ENCODE assay signal across 9 mouse cellular contexts in the genomic region with DNA sequence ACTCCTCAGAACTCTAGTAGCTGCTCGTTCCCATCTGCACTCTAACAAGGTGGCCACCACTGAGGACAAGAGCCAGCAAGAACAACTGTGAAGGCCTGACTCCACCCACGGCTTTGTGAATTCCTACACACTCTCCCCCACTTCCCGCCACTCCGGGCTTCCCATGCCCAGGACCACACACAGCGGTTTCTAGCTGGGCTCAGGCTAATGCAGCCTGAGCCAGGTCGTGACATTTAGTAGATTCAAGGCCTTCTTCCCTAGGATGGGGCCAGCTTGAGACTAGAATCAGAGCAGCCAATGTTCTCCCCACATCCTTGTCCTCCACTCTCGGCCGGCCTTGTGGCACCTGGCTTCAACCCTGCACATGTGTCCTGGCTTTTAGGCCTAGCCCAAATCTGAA.
DNase-seq lines count a peak whose midpoint lies in the region; ATAC-seq and TF ChIP-seq lines count a peak whose summit lies in the region.
"Had no signal": no experiment of that assay in that cellular context is flagged by ENCODE, and none has a peak within 500 bp of the region (broad histone marks: within the 10 kb centered on the region; RNA-seq: fewer than 3 reads in every experiment).

No protein-coding gene starts in this region.

- no peaks in the 10 kb centered on the region for H3K27me3 ChIP-seq in kidney, embryonic 15.5 days
- no peaks in the 10 kb centered on the region for H3K27me3 ChIP-seq in kidney, adult 2 months (replicated peaks; ENCODE audit: control insufficient read depth, insufficient read depth, low read length)
- H3K27me3 ChIP-seq in limb, embryonic 14.5 days (ENCODE audit: control insufficient read depth, insufficient read depth, low read length), result no peaks in the 10 kb centered on the region

- no peak for DNase-seq in kidney, adult 2 months
- peak; percentile 20 for DNase-seq in ES-CJ7 (ENCODE audit: low read depth, low spot score)
- DNase-seq in adrenal gland, postnatal 10 days, result peak; percentile 29
- DNase-seq in limb, embryonic 14.5 days (ENCODE audit: low spot score), result peak; percentile 25
- DNase-seq in heart, adult 8-10 months (ENCODE audit: low spot score), result no peak
- DNase-seq: right cerebral cortex, adult 18-20 months had no signal

- H3K9ac ChIP-seq in kidney, embryonic 15.5 days, result no peak overlapping the region
- no peak overlapping the region for H3K9ac ChIP-seq in limb, embryonic 14.5 days (ENCODE audit: low read depth, low read length, severe bottlenecking)
- H3K9ac ChIP-seq: liver, embryonic 14.5 days had no signal

- H3K9me3 ChIP-seq in kidney, embryonic 15.5 days (replicated peaks), result no peaks in the 10 kb centered on the region
- no peaks in the 10 kb centered on the region for H3K9me3 ChIP-seq in limb, embryonic 14.5 days (ENCODE audit: control insufficient read depth, low read length)

- no peak overlapping the region for H3K4me3 ChIP-seq in kidney, embryonic 15.5 days (replicated peaks)
- H3K4me3 ChIP-seq in kidney, adult 2 months (ENCODE audit: insufficient read depth, low read depth, low read length), result no peak overlapping the region
- H3K4me3 ChIP-seq in limb, embryonic 14.5 days (replicated peaks; ENCODE audit: low read length), result no peak overlapping the region

- H3K4me1 ChIP-seq in kidney, embryonic 15.5 days, result peaks cover 55% of the 10 kb centered on the region
- H3K4me1 ChIP-seq in kidney, adult 2 months (ENCODE audit: control insufficient read depth, insufficient read depth, low read length), result no peaks in the 10 kb centered on the region
- peaks cover 28% of the 10 kb centered on the region for H3K4me1 ChIP-seq in limb, embryonic 14.5 days (ENCODE audit: control insufficient read depth, insufficient read depth, low read length)

- H3K36me3 ChIP-seq in kidney, embryonic 15.5 days, result no peaks in the 10 kb centered on the region
- H3K36me3 ChIP-seq in kidney, adult 2 months (ENCODE audit: control insufficient read depth, insufficient read depth, low read length), result no peaks in the 10 kb centered on the region
- no peaks in the 10 kb centered on the region for H3K36me3 ChIP-seq in limb, embryonic 14.5 days (ENCODE audit: control insufficient read depth, insufficient read depth, low read length)

- 29% methylated on average over 8 of the region's 8 CpGs for WGBS in kidney, embryonic 15.5 days
- WGBS in kidney, adult 2 months, result 65% methylated on average over 8 of the region's 8 CpGs
- WGBS in limb, embryonic 14.5 days, result 36% methylated on average over 8 of the region's 8 CpGs

- peak; percentile 44; the same call in 1 of the 2 replicates for ATAC-seq in kidney, embryonic 15.5 days (replicated peaks; ENCODE audit: low FRiP score)
- 0 out of 2 replicates have a peak, but pooled peaks have one; percentile 17 for ATAC-seq in limb, embryonic 14.5 days (ENCODE audit: low FRiP score, low read depth)
- no peak for ATAC-seq in frontal cortex, adult (ENCODE audit: low TSS enrichment)

- no peak for TF ChIP-seq CTCF in kidney, adult 2 months (conservative IDR thresholded peaks at IDR 0.05; ENCODE audit: insufficient read depth, insufficient read length, low read depth, low read length)

- no peak overlapping the region for H3K4me2 ChIP-seq in kidney, embryonic 15.5 days
- H3K4me2 ChIP-seq in limb, embryonic 14.5 days (replicated peaks; ENCODE audit: low read depth, low read length, severe bottlenecking), result no peak overlapping the region

- TF ChIP-seq POLR2A in kidney, adult 2 months (IDR thresholded peaks at IDR 0.05; ENCODE audit: low read depth, low read length), result no peak
- no peak for TF ChIP-seq POLR2A in limb, embryonic 14.5 days (IDR thresholded peaks at IDR 0.05; ENCODE audit: borderline replicate concordance, extremely low read depth, insufficient read depth, insufficient read length)

- 0 out of 2 replicates have a peak overlapping the region, but pooled peaks have one; percentile 20 for H3K27ac ChIP-seq in kidney, embryonic 15.5 days
- no peak overlapping the region for H3K27ac ChIP-seq in kidney, adult 2 months (ENCODE audit: insufficient read depth, low read depth, low read length)
- no peak overlapping the region for H3K27ac ChIP-seq in limb, embryonic 14.5 days (replicated peaks; ENCODE audit: low read depth, low read length)
- H3K27ac ChIP-seq: liver, embryonic 14.5 days had no signal

Comparison
In these comparisons a context has a peak if more than half of its experiments do, and no peak if none do; other contexts are left out.
1. DNase-seq: peak in ES-CJ7 (single experiment), adrenal gland, postnatal 10 days (single experiment) and limb, embryonic 14.5 days (single experiment); none in kidney, adult 2 months (single experiment) and heart, adult 8-10 months (single experiment).